Mouse (Mus musculus) effector memory CD4-positive, alpha-beta T cell, adult 5 months (primary cell): ENCODE results near the gene Ajap1. TPM values are rescaled to one million over a fixed set of nuclear protein-coding genes. Genes with fewer than 3 reads are reported as not detected.

ENCODE experiments used
- polyA plus RNA-seq: library from polyadenylated mRNA; unstranded; fragments of 100-300 nt; shearing (Covaris generic); gene quantifications from one replicate; pipeline ENCODE4 v1.2.1, GENCODE M21; 2017

The Ajap1 gene
- polyA plus RNA-seq, result not detected

GRCm38 (mm10) chr4:153482459-153483338 is at the start of gene Ajap1:
Ajap1 (minus strand) TSS chr4:153482811.

